Mouse (Mus musculus) small intestine, adult 2 months (tissue): ENCODE results near the gene Slc29a1.

ENCODE experiments used
- CTCF ChIP-seq: fragments of 200-500 bp; IDR thresholded peaks from 2 replicates; pipeline ENCODE4 v1.5.1; 2012; ENCODE audit warnings: low read depth, mild to moderate bottlenecking, control low read depth, inconsistent platforms, low read length, moderate library complexity, mixed read lengths; ENCODE audit not compliant: insufficient replicate concordance, insufficient read length; ENCODE audit errors: extremely low read depth
- POLR2A ChIP-seq: fragments of 200-500 bp; IDR thresholded peaks from 2 replicates; pipeline ENCODE4 v1.6.1; 2012; ENCODE audit warnings: low read depth, mild to moderate bottlenecking, control low read depth, inconsistent platforms, low read length, moderate library complexity

GRCm38 (mm10) chr17:45641981-45642380, 42.6 kb upstream of the Slc29a1 start:
- TF ChIP-seq POLR2A, result no peak
- no peak for TF ChIP-seq CTCF
